Mouse (Mus musculus) gastrocnemius, adult 8-10 months (tissue): ENCODE measurements at regions not wholly inside any gene's neighbourhood (a gene's known extent, or its start where the extent isn't known, plus 50 kb on each side); places are given as distances from the start of the nearest gene placed in this dataset.
A peak's percentile ranks its signal among the peaks of the same experiment; 100 is the strongest.

Source experiments
- DNase-seq, 2 experiments: peaks; one replicate each; pipeline ENCODE4 v3.0.0; 2022; ENCODE audit warnings: low spot score in 2 of 2

DNA sequence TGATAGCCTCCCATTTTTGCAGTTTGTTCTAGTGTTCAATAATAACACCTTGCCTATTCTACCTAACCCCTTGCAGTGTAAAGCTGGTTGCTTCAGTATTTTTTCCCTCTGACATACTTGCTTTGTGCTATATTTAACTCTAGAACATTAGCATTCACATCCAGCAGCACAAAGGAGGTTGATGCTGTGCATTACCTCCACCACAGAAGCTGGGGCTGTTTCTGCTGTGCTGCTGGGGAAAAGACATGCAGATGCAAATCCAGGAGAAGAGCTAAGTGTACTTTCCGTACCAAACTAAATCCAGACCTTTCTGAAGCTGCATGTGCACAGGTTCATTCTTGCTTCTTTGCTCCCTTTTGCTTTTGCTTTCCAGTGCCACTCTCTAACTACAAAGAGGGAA lies 403.9 kb upstream of the Mef2c start:
- no peak for DNase-seq

- DNase-seq = no peak
Observed at GRCm38 (mm10) chr13:83110610-83111009, 393.2 kb upstream of the Mef2c start.

DNA sequence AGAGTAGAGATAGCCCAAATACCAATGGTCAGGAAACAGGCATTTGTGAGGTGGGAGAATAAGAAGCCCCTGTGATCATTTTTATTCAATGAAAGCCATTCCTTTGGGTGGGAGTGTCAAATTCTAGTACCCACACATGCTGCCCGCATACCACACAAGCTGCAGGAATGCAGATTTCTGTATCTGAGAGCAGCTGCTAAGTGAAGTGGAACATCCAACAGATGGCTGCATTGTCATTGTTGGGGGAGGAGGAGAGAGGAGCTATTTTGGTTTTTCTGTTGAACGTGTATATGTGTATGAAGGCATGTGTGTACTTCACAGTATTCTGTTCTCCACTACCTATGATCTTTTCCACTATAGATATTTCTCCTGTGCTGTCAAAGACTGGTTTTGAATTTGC lies 392.3 kb upstream of the Mef2c start:
- DNase-seq = no peak

DNA sequence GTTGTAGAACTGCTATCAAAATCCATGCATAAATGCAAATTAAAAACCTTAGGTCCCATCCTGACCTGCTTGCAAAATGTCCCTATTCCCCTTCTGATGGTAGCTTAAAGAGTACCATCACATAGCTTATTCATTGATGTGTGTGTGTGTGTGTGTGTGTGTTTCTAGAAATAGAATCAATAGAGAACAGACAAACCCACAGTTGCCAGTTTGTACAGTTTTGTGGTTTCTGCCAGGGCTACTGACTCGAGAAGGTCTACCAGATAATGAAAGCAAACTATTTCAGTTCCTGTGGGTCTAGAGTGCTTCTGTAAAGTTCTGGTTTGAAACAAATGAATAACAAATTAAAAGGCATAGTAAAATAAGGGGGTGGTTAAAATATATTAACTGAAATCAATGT lies 391.5 kb upstream of the Mef2c start:
- DNase-seq = no peak

GRCm38 (mm10) chr13:83112741-83113140 lies 391.1 kb upstream of the Mef2c start:
- no peak for DNase-seq

DNA sequence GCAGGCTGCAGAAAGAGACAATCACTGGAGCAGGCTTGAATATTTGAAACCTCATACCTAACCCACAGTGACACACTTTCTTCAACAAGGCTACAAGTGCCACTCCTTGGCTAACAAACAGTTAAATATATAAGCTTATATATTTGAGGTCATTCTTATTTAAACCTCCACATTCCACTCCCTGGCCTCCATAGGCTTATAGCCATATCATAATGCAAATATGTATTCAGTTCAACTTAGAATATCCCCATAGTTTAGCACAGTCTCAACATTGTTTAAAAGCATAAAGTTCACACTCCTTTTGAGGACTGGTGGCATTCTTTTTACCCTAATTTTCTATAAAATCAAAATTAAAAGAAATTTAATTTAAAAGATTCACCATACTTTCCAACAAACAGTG lies 390.0 kb upstream of the Mef2c start:
- DNase-seq = no peak

- no peak for DNase-seq
Observed at GRCm38 (mm10) chr13:83114401-83114800, 389.4 kb upstream of the Mef2c start.

DNA sequence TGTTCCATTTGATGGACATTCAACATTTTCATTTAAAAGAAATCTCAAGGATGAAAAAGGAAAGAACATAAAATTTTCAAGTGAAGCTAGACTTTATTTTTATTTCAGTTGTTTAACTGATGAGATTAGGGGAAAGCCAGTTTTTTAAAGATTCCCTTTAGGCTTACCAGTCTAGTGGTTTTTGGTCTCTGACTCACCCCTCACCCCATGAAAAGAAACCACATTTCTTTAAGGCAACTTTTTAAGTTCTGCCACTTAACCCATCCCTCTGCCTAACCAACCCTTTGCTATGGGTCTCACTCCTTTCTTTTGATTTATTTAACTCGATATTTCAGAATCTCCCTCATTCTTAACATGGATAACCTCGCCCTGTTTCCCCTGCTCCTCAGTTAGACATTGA lies 388.1 kb upstream of the Mef2c start:
- no peak for DNase-seq

- no peak for DNase-seq
Observed at GRCm38 (mm10) chr13:83120343-83120742, 383.5 kb upstream of the Mef2c start.

- no peak for DNase-seq
Observed at GRCm38 (mm10) chr13:83123596-83123995, 380.2 kb upstream of the Mef2c start.

DNA sequence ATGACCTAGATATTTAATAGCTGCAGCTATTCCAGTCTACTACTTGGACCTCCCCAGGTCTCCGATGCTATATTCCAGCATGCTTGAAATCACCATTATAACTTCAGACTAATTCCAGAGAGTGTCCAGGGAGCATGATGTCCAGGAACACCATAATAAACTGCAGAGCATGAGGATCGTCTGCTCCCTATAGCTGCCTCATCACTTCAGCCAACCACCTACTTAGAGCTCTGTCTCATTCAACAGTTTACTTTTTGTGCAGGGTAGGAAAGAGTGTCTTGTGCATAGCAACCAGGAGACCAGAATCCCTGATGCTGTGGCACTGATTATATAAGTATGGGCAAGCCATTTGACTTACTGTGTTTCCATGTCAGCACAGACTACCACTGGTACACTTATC lies 379.2 kb upstream of the Mef2c start:
- DNase-seq = peak in 1 of 2 experiments; percentile 3

DNA sequence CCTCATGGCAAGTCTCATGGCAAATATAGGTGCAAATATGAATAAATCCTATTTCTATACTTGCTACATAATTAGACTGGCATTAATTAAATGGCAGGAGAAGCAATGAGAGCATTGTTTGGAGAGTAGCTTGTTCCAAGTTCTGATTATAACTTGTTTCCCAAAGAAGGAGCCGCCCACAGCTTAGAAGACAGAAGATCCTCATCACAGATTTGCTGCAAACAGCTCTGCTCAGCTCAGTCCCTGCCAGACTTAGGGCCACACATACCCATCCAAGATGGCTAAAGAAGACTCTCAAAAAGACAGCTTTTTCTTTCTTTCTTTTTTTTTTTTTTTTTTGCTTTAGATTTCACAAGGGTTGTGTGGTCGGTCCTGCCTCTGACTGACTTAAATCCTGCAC lies 377.4 kb upstream of the Mef2c start:
- DNase-seq = no peak

DNA sequence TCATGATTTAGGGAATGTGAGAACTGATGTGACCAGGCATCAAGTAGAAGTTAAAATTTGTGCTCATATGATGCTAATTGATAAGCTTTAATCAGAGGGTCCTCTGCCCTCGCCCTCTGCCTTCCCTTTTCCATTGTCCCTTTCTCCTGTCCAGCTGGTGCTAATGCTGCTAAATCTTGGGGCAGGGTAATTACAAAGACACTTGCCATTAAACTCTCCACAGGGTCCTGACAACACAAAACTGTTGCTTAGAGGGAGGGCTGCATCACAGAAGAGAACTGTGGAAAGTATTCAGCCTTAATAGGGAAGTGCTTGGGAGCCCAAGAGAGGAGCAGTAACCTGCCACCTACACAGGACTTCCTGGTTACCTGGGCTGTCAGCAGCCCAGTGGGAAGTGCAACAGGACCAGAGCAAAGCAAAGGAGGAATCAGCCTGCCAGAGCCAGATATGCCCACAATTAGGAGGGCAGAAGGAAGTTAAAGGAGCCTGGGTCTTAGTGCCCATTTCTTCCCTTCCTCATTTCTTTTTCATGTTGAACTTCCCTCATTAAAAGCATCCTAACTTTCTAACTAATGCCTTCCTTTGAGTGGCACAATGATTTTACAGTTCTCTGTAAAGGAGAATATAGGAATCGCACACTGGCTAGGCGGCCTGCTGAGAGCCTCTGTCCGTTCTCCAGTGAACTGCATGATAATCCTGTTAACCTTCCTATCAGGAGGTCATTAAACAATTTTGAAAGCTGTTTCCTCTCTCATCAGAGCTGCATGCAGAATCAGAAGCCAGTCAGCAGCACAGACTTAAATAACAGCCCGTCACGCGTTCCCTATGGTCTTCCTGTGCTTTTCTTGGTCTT lies 372.5 kb upstream of the Mef2c start:
- DNase-seq = no peak

DNA sequence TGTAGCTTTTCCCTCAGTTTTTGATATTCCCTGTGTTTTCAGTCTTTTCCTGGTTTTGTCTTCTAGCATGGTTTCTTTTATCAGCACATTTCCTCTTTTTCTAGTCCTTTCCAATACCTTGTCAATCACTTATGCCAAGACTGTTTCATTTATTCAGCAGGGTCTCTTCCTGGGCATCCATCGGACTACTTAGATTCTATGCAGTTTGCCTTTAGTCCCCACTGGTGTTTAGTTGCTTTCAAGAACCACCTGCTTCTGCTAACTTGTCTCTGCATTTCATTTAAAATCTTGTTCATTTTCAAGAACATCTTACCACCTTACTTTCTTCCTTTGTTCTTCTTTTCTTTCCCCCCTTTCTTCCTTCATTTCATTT lies 371.9 kb upstream of the Mef2c start:
- no peak for DNase-seq

- DNase-seq = no peak
Observed at GRCm38 (mm10) chr13:83132671-83133638, 370.9 kb upstream of the Mef2c start.

DNA sequence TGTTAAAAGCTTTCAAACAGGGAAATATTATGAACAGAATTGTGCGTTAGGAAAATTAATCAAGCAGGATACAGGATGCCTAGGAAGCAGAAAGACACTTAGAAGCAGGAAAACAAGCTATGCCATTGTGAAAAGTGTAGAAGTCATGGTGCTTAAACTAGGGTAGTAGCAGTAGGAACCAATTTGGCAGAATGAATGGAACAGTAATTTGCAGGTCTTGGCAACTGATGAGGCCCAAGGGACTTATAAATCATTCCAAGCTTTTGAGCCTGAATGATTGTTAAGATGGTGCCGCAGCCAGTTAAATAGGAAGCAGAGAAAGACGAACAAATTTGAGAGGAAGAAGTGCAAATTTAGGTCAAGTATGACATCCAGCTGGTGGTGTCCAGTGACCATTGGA lies 360.5 kb upstream of the Mef2c start:
- no peak for DNase-seq

DNA sequence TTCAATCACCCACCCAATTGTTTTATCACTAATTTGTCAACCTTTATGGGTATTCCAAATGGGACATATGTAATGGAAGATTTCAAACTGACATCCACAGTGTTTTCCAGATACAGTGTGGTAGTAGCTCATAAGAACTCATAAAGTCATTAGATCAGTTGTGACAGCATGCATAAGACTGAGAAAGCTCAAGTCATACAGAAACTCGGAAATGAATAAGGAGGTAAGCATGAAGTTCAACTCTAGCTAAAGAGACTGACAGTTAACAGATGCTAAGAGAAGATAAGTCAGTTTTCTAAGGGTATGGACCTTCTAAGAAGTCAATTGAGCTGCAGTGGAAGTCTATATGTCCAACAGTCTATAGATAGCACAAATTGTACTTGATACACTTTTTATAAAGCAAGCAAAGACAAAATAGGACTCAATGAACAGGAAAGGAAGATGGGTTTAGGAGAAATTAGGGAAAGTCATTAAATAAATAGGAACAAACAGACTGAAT lies 349.2 kb upstream of the Mef2c start:
- DNase-seq = no peak

DNA sequence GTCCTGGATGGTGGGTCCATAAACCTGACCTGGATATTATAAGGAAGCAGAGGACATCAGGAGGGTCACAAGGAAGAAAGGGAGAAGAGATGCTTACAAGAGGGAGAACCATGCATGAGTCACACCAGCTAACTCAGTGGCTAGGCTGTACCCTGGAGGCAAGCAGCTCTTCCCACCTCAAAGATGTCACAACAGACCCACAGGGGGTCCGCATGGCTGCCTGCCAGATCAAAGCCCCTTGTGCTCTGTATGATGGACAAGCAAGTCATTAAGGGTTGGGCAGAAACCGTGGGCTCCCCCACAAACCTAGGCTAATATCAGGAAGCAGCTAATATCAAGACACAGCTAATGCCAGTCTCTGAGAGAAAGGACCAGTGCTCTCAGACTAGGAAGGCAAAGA lies 343.9 kb upstream of the Mef2c start:
- DNase-seq = no peak

- no peak for DNase-seq
Observed at GRCm38 (mm10) chr13:83162761-83163160, 341.1 kb upstream of the Mef2c start.

- DNase-seq = no peak
Observed at GRCm38 (mm10) chr13:83175086-83175485, 328.7 kb upstream of the Mef2c start.

GRCm38 (mm10) chr13:83201931-83202671 lies 301.7 kb upstream of the Mef2c start:
- no peak for DNase-seq

GRCm38 (mm10) chr13:83206622-83207021 lies 297.2 kb upstream of the Mef2c start:
- DNase-seq = no peak
